Mouse (Mus musculus): ENCODE measurements at regions not wholly inside any gene's neighbourhood (a gene's known extent, or its start where the extent isn't known, plus 50 kb on each side); places are given as distances from the start of the nearest gene placed in this dataset.

- DNase-seq (ENCODE audit: low read depth, low spot score): no peak
These were observed 222.6 kb downstream of the Wdr11 start for GRCm38 (mm10) chr7:129814149-129814860.

- no peak for DNase-seq (ENCODE audit: low read depth, low spot score)
These were observed 227.2 kb downstream of the Wdr11 start for GRCm38 (mm10) chr7:129818833-129819232.

GRCm38 (mm10) chr7:129819651-129820050, 228.0 kb downstream of the Wdr11 start:
- no peak for DNase-seq (ENCODE audit: low read depth, low spot score)

GRCm38 (mm10) chr7:129828970-129829369, 237.3 kb downstream of the Wdr11 start:
- DNase-seq (ENCODE audit: low read depth, low spot score): no peak

- DNase-seq (ENCODE audit: low read depth, low spot score): no peak
These were observed 241.2 kb downstream of the Wdr11 start for GRCm38 (mm10) chr7:129832830-129833229.

GRCm38 (mm10) chr7:129842303-129843122, 250.8 kb downstream of the Wdr11 start:
- DNase-seq (ENCODE audit: low read depth, low spot score): peak; percentile 25

- DNase-seq (ENCODE audit: low read depth, low spot score): no peak
These were observed 255.5 kb downstream of the Wdr11 start for GRCm38 (mm10) chr7:129847136-129847535.

GRCm38 (mm10) chr7:129853596-129853995, 261.9 kb downstream of the Wdr11 start:
- DNase-seq (ENCODE audit: low read depth, low spot score): no peak

GRCm38 (mm10) chr7:129854942-129855341, 263.3 kb downstream of the Wdr11 start:
- DNase-seq (ENCODE audit: low read depth, low spot score): no peak

GRCm38 (mm10) chr7:129862966-129863365, 271.3 kb downstream of the Wdr11 start:
- no peak for DNase-seq (ENCODE audit: low read depth, low spot score)

- DNase-seq (ENCODE audit: low read depth, low spot score): no peak
These were observed 273.9 kb downstream of the Wdr11 start for GRCm38 (mm10) chr7:129865536-129865935.

GRCm38 (mm10) chr7:129872208-129872790, 280.6 kb downstream of the Wdr11 start:
- DNase-seq (ENCODE audit: low read depth, low spot score): no peak

GRCm38 (mm10) chr7:129876202-129876851, 284.7 kb downstream of the Wdr11 start:
- no peak for DNase-seq (ENCODE audit: low read depth, low spot score)

GRCm38 (mm10) chr7:129876852-129877223, 285.2 kb downstream of the Wdr11 start:
- DNase-seq (ENCODE audit: low read depth, low spot score): no peak

GRCm38 (mm10) chr7:129896291-129896690, 304.6 kb downstream of the Wdr11 start:
- no peak for DNase-seq (ENCODE audit: low read depth, low spot score)

- no peak for DNase-seq (ENCODE audit: low read depth, low spot score)
These were observed 305.8 kb downstream of the Wdr11 start for GRCm38 (mm10) chr7:129897511-129897910.

GRCm38 (mm10) chr7:129902256-129902655, 310.6 kb downstream of the Wdr11 start:
- DNase-seq (ENCODE audit: low read depth, low spot score): no peak

GRCm38 (mm10) chr7:129903126-129903525, 311.5 kb downstream of the Wdr11 start:
- DNase-seq (ENCODE audit: low read depth, low spot score): no peak

- no peak for DNase-seq (ENCODE audit: low read depth, low spot score)
These were observed 314.5 kb downstream of the Wdr11 start for GRCm38 (mm10) chr7:129906131-129906530.

GRCm38 (mm10) chr7:129908826-129909225, 317.2 kb downstream of the Wdr11 start:
- no peak for DNase-seq (ENCODE audit: low read depth, low spot score)

- DNase-seq (ENCODE audit: low read depth, low spot score): no peak
These were observed 318.1 kb downstream of the Wdr11 start for GRCm38 (mm10) chr7:129909730-129910129.

- no peak for DNase-seq (ENCODE audit: low read depth, low spot score)
These were observed 319.2 kb downstream of the Wdr11 start for GRCm38 (mm10) chr7:129910826-129911225.

Measured in retina, postnatal 7 days (tissue).